Mouse (Mus musculus): ENCODE measurements at regions not wholly inside any gene's neighbourhood (a gene's known extent, or its start where the extent isn't known, plus 50 kb on each side); places are given as distances from the start of the nearest gene placed in this dataset.

GRCm38 (mm10) chr8:103086956-103087482 is 301.6 kb upstream of the Cdh11 start:
- ATAC-seq (replicated peaks in 1 of 2; ENCODE audit: insufficient read depth in 1 of 2, low FRiP score in 2 of 2, low TSS enrichment in 1 of 2, low read depth in 1 of 2, poor library complexity in 2 of 2, severe bottlenecking in 2 of 2): 0 out of 4 replicates have a peak, but pooled peaks of 1 of the 2 experiments have one; percentile 12

GRCm38 (mm10) chr8:103096496-103097092 is 311.2 kb upstream of the Cdh11 start:
- ATAC-seq (replicated peaks in 1 of 2; ENCODE audit: insufficient read depth in 1 of 2, low FRiP score in 2 of 2, low TSS enrichment in 1 of 2, low read depth in 1 of 2, poor library complexity in 2 of 2, severe bottlenecking in 2 of 2): no peak

- no peak for ATAC-seq (replicated peaks in 1 of 2; ENCODE audit: insufficient read depth in 1 of 2, low FRiP score in 2 of 2, low TSS enrichment in 1 of 2, low read depth in 1 of 2, poor library complexity in 2 of 2, severe bottlenecking in 2 of 2)
Measured at GRCm38 (mm10) chr8:103125581-103125980, 340.1 kb upstream of the Cdh11 start.

- no peak for ATAC-seq (replicated peaks in 1 of 2; ENCODE audit: insufficient read depth in 1 of 2, low FRiP score in 2 of 2, low TSS enrichment in 1 of 2, low read depth in 1 of 2, poor library complexity in 2 of 2, severe bottlenecking in 2 of 2)
Measured at GRCm38 (mm10) chr8:103138136-103138535, 352.7 kb upstream of the Cdh11 start.

- ATAC-seq (replicated peaks in 1 of 2; ENCODE audit: insufficient read depth in 1 of 2, low FRiP score in 2 of 2, low TSS enrichment in 1 of 2, low read depth in 1 of 2, poor library complexity in 2 of 2, severe bottlenecking in 2 of 2): no peak
Measured at GRCm38 (mm10) chr8:103144835-103145234, 359.4 kb upstream of the Cdh11 start.

- ATAC-seq (replicated peaks in 1 of 2; ENCODE audit: insufficient read depth in 1 of 2, low FRiP score in 2 of 2, low TSS enrichment in 1 of 2, low read depth in 1 of 2, poor library complexity in 2 of 2, severe bottlenecking in 2 of 2): no peak
Measured at GRCm38 (mm10) chr8:103148013-103148412, 362.6 kb upstream of the Cdh11 start.

- no peak for ATAC-seq (replicated peaks in 1 of 2; ENCODE audit: insufficient read depth in 1 of 2, low FRiP score in 2 of 2, low TSS enrichment in 1 of 2, low read depth in 1 of 2, poor library complexity in 2 of 2, severe bottlenecking in 2 of 2)
Measured at GRCm38 (mm10) chr8:103148447-103148846, 363.0 kb upstream of the Cdh11 start.

GRCm38 (mm10) chr8:103166623-103167316 is 381.3 kb upstream of the Cdh11 start:
- no peak for ATAC-seq (replicated peaks in 1 of 2; ENCODE audit: insufficient read depth in 1 of 2, low FRiP score in 2 of 2, low TSS enrichment in 1 of 2, low read depth in 1 of 2, poor library complexity in 2 of 2, severe bottlenecking in 2 of 2)

GRCm38 (mm10) chr8:103173313-103173712 is 387.9 kb upstream of the Cdh11 start:
- no peak for ATAC-seq (replicated peaks in 1 of 2; ENCODE audit: insufficient read depth in 1 of 2, low FRiP score in 2 of 2, low TSS enrichment in 1 of 2, low read depth in 1 of 2, poor library complexity in 2 of 2, severe bottlenecking in 2 of 2)

- no peak for ATAC-seq (replicated peaks in 1 of 2; ENCODE audit: insufficient read depth in 1 of 2, low FRiP score in 2 of 2, low TSS enrichment in 1 of 2, low read depth in 1 of 2, poor library complexity in 2 of 2, severe bottlenecking in 2 of 2)
Measured at GRCm38 (mm10) chr8:103173803-103174429, 388.5 kb upstream of the Cdh11 start.

GRCm38 (mm10) chr8:103180661-103181060 is 395.2 kb upstream of the Cdh11 start:
- ATAC-seq (replicated peaks in 1 of 2; ENCODE audit: insufficient read depth in 1 of 2, low FRiP score in 2 of 2, low TSS enrichment in 1 of 2, low read depth in 1 of 2, poor library complexity in 2 of 2, severe bottlenecking in 2 of 2): no peak

GRCm38 (mm10) chr8:103188720-103189498 is 403.5 kb upstream of the Cdh11 start:
- no peak for ATAC-seq (replicated peaks in 1 of 2; ENCODE audit: insufficient read depth in 1 of 2, low FRiP score in 2 of 2, low TSS enrichment in 1 of 2, low read depth in 1 of 2, poor library complexity in 2 of 2, severe bottlenecking in 2 of 2)

- no peak for ATAC-seq (replicated peaks in 1 of 2; ENCODE audit: insufficient read depth in 1 of 2, low FRiP score in 2 of 2, low TSS enrichment in 1 of 2, low read depth in 1 of 2, poor library complexity in 2 of 2, severe bottlenecking in 2 of 2)
Measured at GRCm38 (mm10) chr8:103198251-103198650, 412.8 kb upstream of the Cdh11 start.

GRCm38 (mm10) chr8:103199696-103200615 is 414.5 kb upstream of the Cdh11 start:
- ATAC-seq (replicated peaks in 1 of 2; ENCODE audit: insufficient read depth in 1 of 2, low FRiP score in 2 of 2, low TSS enrichment in 1 of 2, low read depth in 1 of 2, poor library complexity in 2 of 2, severe bottlenecking in 2 of 2): no peak

- ATAC-seq (replicated peaks in 1 of 2; ENCODE audit: insufficient read depth in 1 of 2, low FRiP score in 2 of 2, low TSS enrichment in 1 of 2, low read depth in 1 of 2, poor library complexity in 2 of 2, severe bottlenecking in 2 of 2): no peak
Measured at GRCm38 (mm10) chr8:103203710-103204109, 418.3 kb upstream of the Cdh11 start.

GRCm38 (mm10) chr8:103214606-103215005 is 429.2 kb upstream of the Cdh11 start:
- no peak for ATAC-seq (replicated peaks in 1 of 2; ENCODE audit: insufficient read depth in 1 of 2, low FRiP score in 2 of 2, low TSS enrichment in 1 of 2, low read depth in 1 of 2, poor library complexity in 2 of 2, severe bottlenecking in 2 of 2)

Data from hematopoietic stem cell, adult 5-6 weeks (primary cell).